Mouse (Mus musculus) testis, postnatal 10 days (tissue): ENCODE results near the gene Vmn1r128.
"Not testable (repeated sequence)": the region's sequence is repeated elsewhere in the genome, so short reads cannot be mapped to it uniquely, and the experiment has no call there.

Source experiments
- DNase-seq: peaks from one replicate; pipeline ENCODE4 v3.0.0; 2021; ENCODE audit warnings: low spot score

Vmn1r128 gene

DNA sequence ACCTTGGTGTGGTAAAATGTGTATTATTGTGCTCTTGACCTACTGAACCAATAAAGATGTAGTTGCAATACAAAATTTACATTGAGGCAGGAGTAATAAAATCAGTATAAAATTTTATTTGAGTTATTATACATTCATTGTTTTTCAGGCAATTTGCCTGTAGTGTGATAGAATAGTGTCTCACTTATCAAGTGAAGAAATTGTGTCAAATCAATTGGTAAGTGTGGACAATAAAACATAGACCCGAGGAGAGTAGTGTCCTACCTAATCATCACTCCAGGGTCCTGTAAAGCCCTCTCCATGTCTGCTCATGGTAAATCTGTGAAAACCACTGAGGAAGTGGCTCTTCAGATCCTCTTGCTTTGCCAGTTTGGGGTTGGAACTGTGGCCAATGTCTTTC lies at the start of gene Vmn1r128:
Vmn1r128 (plus strand) TSS at position 301 of the 400 bp plus-strand sequence.
- not testable (repeated sequence) for DNase-seq

- DNase-seq = not testable (repeated sequence)
Measured at GRCm38 (mm10) chr7:21301367-21301766, 47.8 kb upstream of the Vmn1r128 start, which contains the start of gene Vmn1r126. TSS of gene Vmn1r126 (minus strand) at chr7:21301467.

- not testable (repeated sequence) for DNase-seq
Measured at GRCm38 (mm10) chr7:21319761-21320160, 29.4 kb upstream of the Vmn1r128 start, which contains the start of gene Vmn1r127. TSS of gene Vmn1r127 (minus strand) at chr7:21319861.

DNA sequence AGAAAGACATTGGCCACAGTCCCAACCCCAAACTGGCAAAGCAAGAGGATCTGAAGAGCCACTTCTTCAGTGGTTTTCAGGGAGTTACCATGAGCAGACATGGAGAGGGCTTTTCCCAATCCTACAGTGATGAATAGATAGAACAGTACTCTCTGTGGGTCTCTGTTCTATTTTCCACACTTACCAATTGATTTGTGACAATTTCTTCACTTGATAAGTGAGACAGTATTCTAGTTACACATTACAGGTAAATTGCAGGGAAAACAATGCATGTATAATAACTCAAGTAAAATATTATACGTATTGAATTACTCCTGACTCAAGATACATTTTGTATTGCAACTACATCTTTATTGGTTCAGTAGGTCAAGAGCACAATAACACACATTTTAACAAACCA lies 12.0 kb downstream of the Vmn1r128 start, which contains the start of gene Vmn1r129:
Vmn1r129 (minus strand) TSS at position 101 of the 400 bp plus-strand sequence.
- not testable (repeated sequence) for DNase-seq
